Mouse (Mus musculus) hematopoietic stem cell, adult 5-6 weeks (primary cell): ENCODE results near the gene Aldh9a1. TPM values are rescaled to one million over a fixed set of nuclear protein-coding genes. Genes with fewer than 3 reads are reported as not detected.
A peak's percentile ranks its signal among the peaks of the same experiment; 100 is the strongest.

Source experiments
- ATAC-seq, 2 experiments: fragments of 125-278 bp in 1 of 2; replicated peaks in 1 of 2; 2 replicates each; pipeline ENCODE4 v1.8.0; 2016 to 2017; ENCODE audit warnings: inconsistent platforms in 2 of 2, mild to moderate bottlenecking in 2 of 2, moderate number of reproducible peaks in 2 of 2, low read depth in 1 of 2, moderate TSS enrichment in 1 of 2; ENCODE audit not compliant: low FRiP score in 2 of 2, poor library complexity in 2 of 2, severe bottlenecking in 2 of 2, insufficient read depth in 1 of 2, low TSS enrichment in 1 of 2
- total RNA-seq: library from RNA; stranded (forward); fragments of 172-1452, 232-1000 nt; gene quantifications from 2 replicates; pipeline ENCODE4 v1.2.3, GENCODE M21; 2017

Aldh9a1 gene
- total RNA-seq, 1 experiment from 2014 or later: 37.4 TPM

- ATAC-seq: no peak
Measured at GRCm38 (mm10) chr1:167374942-167375341, 25.2 kb downstream of the Aldh9a1 start.

- ATAC-seq: no peak
Measured at GRCm38 (mm10) chr1:167378019-167378418, 28.2 kb downstream of the Aldh9a1 start.

GRCm38 (mm10) chr1:167379751-167380150 is 30.0 kb downstream of the Aldh9a1 start:
- ATAC-seq: no peak

- no peak for ATAC-seq
Measured at GRCm38 (mm10) chr1:167380223-167380622, 30.4 kb downstream of the Aldh9a1 start.

GRCm38 (mm10) chr1:167381050-167382015 is 31.5 kb downstream of the Aldh9a1 start:
- no peak for ATAC-seq

GRCm38 (mm10) chr1:167382316-167382715 is 32.5 kb downstream of the Aldh9a1 start:
- ATAC-seq: no peak

- no peak for ATAC-seq
Measured at GRCm38 (mm10) chr1:167382763-167383162, 33.0 kb downstream of the Aldh9a1 start.

- ATAC-seq: no peak
Measured at GRCm38 (mm10) chr1:167383178-167383577, 33.4 kb downstream of the Aldh9a1 start.

- ATAC-seq: peak; percentile 32 to 52; a peak in 2 of 4 replicates
Measured at GRCm38 (mm10) chr1:167384156-167384555, 34.4 kb downstream of the Aldh9a1 start.

- ATAC-seq: no peak
Measured at GRCm38 (mm10) chr1:167385211-167385610, 35.4 kb downstream of the Aldh9a1 start.

- ATAC-seq: no peak
Measured at GRCm38 (mm10) chr1:167385636-167386035, 35.8 kb downstream of the Aldh9a1 start.

GRCm38 (mm10) chr1:167386466-167386865 is 36.7 kb downstream of the Aldh9a1 start:
- ATAC-seq: no peak

- ATAC-seq: no peak
Measured at GRCm38 (mm10) chr1:167387310-167387709, 37.5 kb downstream of the Aldh9a1 start.

GRCm38 (mm10) chr1:167387796-167388195 is 38.0 kb downstream of the Aldh9a1 start:
- no peak for ATAC-seq

GRCm38 (mm10) chr1:167388571-167388970 is 38.8 kb downstream of the Aldh9a1 start:
- no peak for ATAC-seq

- ATAC-seq: no peak
Measured at GRCm38 (mm10) chr1:167389584-167389983, 39.8 kb downstream of the Aldh9a1 start.

- no peak for ATAC-seq
Measured at GRCm38 (mm10) chr1:167390381-167390780, 40.6 kb downstream of the Aldh9a1 start.

GRCm38 (mm10) chr1:167391241-167391640 is 41.5 kb downstream of the Aldh9a1 start:
- ATAC-seq: no peak
